Mouse (Mus musculus): ENCODE measurements around the gene Plekhg1. TPM values are rescaled to one million over a fixed set of nuclear protein-coding genes. Genes with fewer than 3 reads are reported as not detected.

The Plekhg1 gene
- total RNA-seq, 2 experiments from 2014 or later = 5.0 to 5.3 TPM

DNA sequence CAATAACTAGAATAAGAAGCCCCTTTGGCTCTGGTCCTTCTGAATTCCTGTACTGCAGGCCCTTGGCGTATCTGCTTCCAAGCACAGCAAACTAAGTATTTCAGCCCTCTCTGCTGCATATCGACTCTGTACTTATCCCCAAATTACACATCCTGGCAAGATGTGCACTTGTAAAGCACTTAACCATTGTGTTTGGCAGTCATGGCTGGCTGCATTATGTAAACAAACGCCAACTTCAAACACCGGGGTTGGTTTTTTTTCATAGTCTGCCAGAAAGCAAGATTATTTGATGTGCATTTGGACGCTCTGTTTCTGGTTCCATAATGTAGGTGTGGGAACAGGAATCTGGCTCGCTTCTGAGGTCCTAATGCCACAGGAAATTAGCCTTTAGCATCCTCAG, 83.7 kb downstream of the Plekhg1 start:
- DNase-seq (ENCODE audit: low spot score in 2 of 2) = no peak

GRCm38 (mm10) chr10:3826043-3826442, 85.9 kb downstream of the Plekhg1 start:
- DNase-seq (ENCODE audit: low spot score in 2 of 2) = no peak

- no peak for DNase-seq (ENCODE audit: low spot score in 2 of 2)
Observed at GRCm38 (mm10) chr10:3827368-3827767, 87.2 kb downstream of the Plekhg1 start.

GRCm38 (mm10) chr10:3829472-3829871, 89.3 kb downstream of the Plekhg1 start:
- no peak for DNase-seq (ENCODE audit: low spot score in 2 of 2)

DNA sequence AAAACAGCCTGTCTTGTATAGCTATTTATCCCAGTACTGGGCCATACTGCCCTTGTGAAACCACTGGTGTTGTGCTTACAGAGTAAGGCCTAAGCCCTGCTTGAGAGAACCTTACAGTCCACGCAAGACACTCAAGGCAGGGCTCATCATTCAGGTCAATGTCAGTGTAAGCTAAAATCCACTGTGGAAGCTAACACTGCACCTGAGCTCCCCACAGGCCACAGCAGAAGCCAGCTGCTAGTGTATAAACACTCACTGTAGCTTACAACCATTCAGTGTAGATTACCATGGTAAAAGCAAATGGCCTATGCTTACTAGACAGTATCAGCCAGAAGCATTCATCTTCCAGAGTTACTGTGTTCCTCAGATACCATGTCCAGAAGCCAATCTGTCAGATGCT, 90.5 kb downstream of the Plekhg1 start:
- no peak for DNase-seq (ENCODE audit: low spot score in 2 of 2)

GRCm38 (mm10) chr10:3831597-3832351, 91.6 kb downstream of the Plekhg1 start:
- no peak for DNase-seq (ENCODE audit: low spot score in 2 of 2)

- no peak for DNase-seq (ENCODE audit: low spot score in 2 of 2)
Observed at GRCm38 (mm10) chr10:3834060-3834459, 93.9 kb downstream of the Plekhg1 start.

- DNase-seq (ENCODE audit: low spot score in 2 of 2) = no peak
Observed at GRCm38 (mm10) chr10:3834678-3835077, 94.5 kb downstream of the Plekhg1 start.

- DNase-seq (ENCODE audit: low spot score in 2 of 2) = peak in 1 of 2 experiments; percentile 39
Observed at GRCm38 (mm10) chr10:3835616-3836015, 95.5 kb downstream of the Plekhg1 start.

DNA sequence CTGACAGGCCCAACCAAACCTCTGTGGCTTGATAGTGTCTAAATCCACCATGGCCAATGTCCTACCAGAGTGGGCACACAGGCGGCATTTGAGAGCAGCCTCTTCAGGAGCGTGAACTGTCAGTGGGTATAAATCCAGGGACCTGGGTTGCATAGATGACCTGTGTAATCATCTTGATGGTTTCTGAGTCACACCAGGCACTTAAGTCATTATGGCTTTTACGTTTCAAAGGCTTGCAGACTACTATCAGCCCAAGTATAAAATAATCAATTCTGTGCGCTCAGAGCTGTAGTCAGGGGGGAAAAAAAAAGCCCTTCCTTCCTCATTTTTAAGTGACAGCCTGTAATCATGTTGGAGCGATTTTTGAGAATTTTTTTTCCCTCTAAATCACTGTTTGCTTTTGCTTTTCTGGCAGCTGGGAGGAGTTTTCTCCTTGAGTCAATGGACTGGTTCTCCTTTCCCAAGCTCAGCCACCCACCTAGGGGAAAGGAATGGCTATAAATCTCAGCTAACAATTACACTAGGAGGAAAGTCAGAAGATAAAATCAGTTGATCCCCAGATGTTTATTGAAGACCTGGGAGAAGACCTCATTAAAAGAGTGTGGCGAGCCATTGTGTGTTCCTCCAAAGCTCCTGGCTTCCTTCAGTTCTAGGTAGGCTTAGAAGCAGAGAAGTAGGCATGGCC, 99.7 kb downstream of the Plekhg1 start:
- DNase-seq (ENCODE audit: low spot score in 2 of 2) = no peak

DNA sequence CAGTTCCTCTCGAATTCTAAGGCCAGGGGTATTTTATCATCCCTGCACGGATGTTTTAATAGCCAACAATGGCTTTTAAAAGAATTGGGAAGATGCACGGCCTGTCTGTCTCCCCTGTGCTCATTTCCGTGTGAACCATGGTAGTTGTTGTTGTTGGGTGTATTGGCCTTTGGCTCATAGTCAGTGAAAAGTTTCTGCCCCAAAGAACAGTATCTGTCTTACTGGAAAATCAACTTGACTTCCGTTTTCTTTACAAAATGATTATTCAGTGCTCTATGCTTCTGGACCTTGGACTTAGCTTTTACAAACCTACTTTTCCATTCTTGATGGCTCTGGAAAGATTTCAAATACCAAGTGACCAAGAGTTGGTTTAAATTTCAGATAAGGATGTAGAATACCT, 104.3 kb downstream of the Plekhg1 start:
- no peak for DNase-seq (ENCODE audit: low spot score in 2 of 2)

DNA sequence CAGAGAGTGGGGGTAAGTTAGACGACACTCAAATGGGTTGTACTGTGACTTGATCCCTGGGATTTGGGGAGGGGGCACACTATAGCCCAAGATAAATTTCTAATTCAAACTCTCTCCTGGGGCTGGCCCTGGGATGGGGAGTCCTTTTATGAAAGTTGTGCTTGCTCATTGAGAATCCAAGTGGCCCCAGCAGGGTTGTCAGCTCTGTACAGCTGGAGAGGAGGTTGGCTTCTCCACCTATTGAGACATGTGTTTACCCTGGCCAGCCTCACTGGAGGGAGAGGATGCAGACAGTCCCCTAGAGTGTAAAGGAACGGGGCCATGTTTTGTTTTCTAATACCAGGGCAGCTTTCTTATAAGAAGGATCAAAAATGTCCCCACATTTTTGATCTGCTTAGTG, 106.9 kb downstream of the Plekhg1 start:
- DNase-seq (ENCODE audit: low spot score in 2 of 2) = no peak

GRCm38 (mm10) chr10:3851461-3851860, 111.3 kb downstream of the Plekhg1 start:
- no peak for DNase-seq (ENCODE audit: low spot score in 2 of 2)

DNA sequence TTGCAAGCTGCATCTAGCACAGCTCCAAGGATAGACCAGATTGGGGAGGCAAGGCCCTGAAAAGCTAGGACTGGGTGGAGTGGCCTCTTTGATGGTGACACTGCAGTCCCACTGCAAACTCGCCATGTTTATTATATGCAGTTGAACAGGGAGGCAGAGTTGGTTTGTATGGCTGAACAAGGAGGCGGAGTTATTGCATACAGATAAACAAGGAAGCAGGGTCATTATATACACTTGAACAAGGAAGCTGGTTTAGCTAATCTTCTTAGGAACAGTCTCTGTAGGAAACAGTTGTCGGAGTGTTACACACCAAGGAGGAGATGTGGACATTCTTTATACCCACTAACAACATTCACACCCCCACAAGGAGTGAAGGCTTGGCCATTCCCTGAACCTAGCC, 112.6 kb downstream of the Plekhg1 start:
- DNase-seq (ENCODE audit: low spot score in 2 of 2) = no peak

GRCm38 (mm10) chr10:3857912-3858311, 117.7 kb downstream of the Plekhg1 start:
- DNase-seq (ENCODE audit: low spot score in 2 of 2) = no peak

DNA sequence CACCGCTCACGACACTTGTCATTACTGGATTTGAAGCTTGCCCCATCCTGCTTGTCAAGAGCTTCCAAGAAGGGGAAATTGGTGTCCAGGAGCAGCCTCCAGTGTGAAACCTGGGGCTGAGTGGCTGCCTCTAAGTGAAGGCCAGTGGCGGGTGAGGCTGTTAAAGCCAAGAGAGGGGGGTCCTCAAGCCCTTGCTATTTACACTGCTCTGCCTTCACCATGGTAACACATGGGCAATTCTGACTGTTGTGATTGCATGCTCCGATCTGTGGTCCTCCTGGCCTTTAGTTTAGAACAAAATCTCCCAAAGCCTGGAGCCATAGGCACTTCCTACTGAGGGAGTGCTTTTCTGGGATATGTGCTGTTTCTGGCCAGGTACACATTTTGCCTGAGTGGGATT, 118.3 kb downstream of the Plekhg1 start:
- no peak for DNase-seq (ENCODE audit: low spot score in 2 of 2)

DNA sequence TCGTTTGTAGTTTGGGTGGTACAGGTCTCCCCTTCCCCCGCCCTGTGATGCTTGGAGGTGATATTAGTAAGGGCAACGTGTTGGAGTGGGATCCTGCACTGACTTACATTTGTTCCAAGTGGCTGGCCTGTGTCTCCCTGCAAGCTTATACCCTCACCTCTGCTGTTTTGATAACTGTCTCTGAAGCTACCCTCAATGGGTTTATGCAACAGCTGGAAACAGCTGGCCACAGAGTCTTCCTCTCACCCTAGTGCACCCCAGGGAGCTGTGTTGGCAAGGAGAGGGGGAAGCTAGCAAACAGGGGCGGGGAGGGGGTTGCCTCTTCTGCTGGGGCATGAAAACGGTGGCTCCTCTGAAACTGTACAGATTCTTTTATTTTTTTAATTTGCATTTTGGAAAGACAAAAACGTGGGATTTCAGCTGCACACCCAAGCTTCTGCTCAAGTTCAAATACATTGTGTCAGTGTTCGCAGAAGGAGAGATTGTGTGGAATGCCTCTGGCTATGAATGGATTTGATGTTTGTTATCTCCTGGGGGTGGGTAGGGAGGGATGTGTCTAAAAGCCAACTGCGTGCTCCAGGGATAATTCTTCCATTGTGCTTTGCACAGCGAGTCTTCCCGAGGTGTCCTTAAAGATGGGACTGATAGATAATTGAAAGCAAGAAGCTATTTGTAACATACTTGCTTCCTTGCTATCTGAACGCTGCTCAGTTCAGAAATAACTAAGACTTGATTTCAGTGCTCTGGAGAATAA, 119.0 kb downstream of the Plekhg1 start:
- DNase-seq (ENCODE audit: low spot score in 2 of 2) = no peak

DNA sequence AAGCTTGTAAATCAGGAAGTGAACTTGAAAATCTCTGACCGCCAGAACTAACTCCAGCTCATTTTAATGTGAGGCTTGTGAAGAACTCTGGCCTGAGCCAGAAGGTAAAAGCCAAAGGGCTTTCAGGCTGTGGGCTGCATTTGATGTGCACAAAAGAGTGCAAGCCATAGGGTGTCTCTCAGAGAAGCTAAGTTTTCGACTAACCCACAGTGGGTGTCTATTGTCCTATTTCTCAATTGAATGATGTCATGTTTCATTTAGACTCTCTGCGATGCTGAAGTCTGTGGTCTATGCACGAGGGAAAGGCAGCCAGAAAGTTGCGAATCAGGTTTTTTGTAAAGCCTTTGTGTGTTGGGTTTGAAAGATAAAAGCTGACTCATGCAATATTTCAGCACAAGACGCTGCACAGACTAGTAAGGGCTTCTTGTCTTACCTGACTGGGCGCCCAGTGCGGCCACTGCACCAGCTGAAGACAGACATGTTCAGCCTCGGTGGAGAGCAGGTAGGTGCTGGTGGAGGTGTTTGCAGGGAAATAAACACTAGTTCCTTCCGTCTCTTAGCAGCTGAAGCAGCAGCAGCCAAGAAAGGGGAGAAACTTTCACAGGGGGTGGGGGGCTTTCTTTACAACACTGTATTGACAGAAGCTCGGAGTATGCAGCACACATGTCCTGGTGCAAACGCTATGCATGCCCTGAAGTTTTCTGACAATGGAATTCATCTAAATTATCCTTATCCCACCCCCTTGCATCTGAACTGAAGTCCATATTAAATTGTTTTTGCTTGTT, 123.4 kb downstream of the Plekhg1 start:
- DNase-seq (ENCODE audit: low spot score in 2 of 2) = no peak

DNA sequence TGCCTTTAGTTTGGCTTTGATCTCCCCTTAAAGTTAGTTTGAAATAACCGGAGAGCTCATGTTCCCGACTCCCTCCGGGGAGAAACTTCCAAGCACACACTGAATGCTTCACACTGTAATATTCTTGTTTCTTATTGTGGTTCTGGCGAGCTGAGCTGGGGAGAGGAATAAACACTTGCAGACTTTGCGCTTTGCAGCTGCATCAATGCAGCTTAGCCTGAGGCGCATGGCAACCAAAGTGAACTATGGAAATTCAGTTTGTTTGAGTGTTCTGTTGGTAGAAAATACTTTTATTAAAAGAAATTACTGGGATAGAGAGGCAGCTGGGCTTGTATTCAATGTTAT, 124.0 kb downstream of the Plekhg1 start:
- DNase-seq (ENCODE audit: low spot score in 2 of 2) = no peak

DNA sequence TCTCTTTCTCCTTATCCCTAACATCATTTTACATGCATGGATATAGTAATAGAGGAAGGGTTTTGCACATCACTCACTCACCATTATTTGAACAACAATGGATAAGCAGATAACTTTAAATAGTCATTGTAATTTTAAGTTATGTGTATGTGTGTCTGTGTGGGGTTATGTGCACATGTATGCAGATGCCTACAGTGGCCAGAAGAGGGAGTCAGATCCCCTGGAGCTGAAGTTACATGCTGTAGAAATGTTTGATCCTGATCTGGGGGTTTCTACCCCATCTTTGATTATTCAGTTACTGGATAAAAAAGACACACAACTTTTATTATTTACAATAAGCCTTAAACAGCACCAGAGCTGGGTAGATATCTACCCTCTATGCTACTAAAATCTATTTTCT, 127.1 kb downstream of the Plekhg1 start:
- DNase-seq (ENCODE audit: low spot score in 2 of 2) = no peak

DNA sequence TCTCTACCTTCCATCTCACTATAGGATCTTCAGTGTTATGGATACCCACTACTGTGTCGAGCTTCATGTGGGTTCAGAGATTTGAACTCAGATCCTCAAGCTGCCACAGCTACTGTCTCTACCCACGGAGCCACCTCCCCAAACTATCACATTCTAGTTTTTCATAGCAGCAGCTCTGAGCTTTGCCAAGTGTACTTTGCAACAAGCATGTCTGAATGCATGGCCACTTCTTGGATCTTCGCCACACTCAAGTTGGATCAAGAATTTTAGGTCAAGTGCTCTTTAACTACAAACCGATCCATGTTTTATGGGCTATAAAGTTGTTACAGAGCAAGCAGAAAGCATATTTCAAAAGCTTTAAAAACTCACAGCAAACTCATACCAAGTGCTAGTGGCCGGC, 130.7 kb downstream of the Plekhg1 start:
- no peak for DNase-seq (ENCODE audit: low spot score in 2 of 2)

All from adrenal gland, adult 18-20 months (tissue).